Mouse (Mus musculus) adrenal gland, adult 2 months (tissue): Measurements from ENCODE around the gene Smarcd3. TPM values are rescaled to one million over a fixed set of nuclear protein-coding genes. Genes with fewer than 3 reads are reported as not detected.
"Not testable (repeated sequence)": the region's sequence is repeated elsewhere in the genome, so short reads cannot be mapped to it uniquely, and the experiment has no call there.

Source experiments
- DNase-seq: peaks from one replicate; pipeline ENCODE4 v3.0.0; 2021
- microRNA-seq, 2 experiments: library from miRNA; unstranded; fragments of <30 nt; microRNA quantifications; one replicate each; pipeline ENCODE4 v1.2.0; 2021
- polyA plus RNA-seq: library from polyadenylated mRNA; depleted of rRNA; stranded (reverse); fragments of >200 nt; gene quantifications from 2 replicates; pipeline ENCODE4 v1.2.3, GENCODE M21; 2012; rRNA removed
- total RNA-seq, 2 experiments: library from RNA; stranded (reverse); gene quantifications; 2 replicates each; pipeline ENCODE4 v1.2.3; 2021

Gene Smarcd3
- total and polyA plus RNA-seq, 3 experiments: 14.2 to 53.1 (median 25.0) TPM

DNA sequence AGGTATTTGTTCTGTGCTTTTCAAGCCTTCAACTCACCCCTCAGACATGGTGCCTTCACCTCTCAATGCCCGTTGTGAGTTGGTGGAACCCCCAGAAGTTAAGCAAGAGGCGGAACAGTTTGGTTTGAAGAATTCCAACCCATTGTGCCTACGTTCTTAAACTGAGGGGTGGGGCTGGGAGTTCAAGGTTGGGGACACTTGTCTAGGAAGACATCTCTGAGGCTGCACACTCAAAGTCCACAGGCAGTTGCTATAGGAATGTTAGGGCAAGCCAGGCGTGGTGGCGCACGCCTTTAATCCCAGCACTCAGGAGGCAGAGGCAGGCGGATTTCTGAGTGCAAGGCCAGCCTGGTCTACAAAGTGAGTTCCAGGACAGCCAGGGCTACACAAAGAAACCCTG lies 68.9 kb downstream of the Smarcd3 start:
- DNase-seq: not testable (repeated sequence)

DNA sequence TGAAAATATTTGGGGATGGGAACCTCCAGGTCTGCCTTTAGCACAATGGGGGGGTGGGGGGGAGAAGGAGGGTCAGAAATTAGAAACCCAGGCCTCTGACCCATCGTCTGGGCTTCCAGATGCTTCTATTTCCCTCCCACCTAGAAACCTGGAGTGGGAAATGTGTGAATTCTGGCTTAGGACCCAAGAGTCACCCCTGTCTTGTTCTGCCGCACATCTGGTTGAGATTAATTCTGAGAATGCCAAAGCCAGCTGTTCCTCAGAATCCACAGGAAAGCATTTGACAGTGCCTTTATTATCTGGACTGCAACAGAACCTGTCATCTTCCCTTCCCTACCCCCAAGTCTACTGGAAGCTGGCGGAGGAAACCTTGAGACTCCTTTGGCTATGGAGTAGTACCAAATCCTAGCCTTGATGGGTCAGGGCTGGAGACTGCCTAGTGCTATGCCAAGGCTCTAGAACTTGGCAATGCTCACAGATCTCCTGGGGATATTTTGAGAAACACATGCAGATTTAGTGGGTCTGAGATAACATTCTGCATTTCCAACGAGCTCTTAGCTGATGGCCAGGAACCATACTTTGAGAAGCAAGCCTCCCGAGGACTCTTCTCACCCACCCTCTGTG lies 70.5 kb downstream of the Smarcd3 start:
- no peak for DNase-seq

DNA sequence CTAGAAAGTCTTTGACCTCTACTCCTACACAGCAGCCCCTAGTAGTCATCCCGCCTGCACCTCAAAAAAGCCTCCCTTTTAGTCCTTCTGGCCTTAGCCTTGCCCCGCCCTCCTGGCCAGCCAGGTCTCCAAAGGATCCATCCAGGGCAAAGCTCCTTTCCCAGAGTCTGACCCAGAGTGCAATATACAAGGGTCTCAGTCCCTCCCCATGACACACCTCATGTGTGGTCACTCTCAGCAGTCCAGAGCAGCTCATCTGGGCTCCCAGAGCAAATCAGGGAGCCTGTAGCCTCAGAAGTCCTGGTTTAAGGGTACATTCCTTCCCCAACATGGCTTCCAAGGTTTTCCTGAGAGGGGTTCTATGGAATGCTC lies 72.9 kb downstream of the Smarcd3 start:
- DNase-seq: no peak

DNA sequence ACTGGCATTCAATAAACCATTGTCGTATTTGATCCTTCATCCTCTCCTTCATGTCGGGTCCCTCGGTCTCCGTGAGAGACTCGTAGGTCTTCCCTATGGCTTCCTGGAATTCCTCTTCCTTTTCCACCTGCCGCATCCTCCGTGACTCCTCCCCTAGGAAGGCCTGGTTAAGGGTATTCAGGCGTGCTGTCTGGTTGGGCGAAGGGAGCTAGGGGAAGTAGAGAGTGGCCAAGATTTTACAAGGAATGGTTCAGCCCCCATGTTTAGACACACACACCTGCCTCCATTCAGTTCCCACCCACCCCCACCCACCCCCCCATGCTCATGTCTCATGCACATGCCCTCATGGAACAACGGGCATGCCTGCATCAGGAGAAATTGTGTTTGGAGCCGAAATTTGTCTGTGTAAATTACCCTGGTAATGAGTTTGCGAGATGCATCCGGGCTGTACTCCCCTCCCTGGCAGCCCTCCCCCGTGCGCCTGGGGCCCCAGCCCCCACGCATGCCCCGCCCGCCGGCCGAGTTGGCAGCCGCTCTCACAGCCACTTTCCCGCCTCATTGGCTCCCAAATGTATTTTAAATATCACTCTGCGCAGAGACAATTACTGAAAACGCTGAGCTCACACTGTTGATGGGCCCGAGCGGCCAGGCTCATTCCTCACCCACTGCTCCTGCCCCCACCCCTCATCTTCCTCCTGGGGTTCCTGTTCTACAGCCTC lies 73.5 kb downstream of the Smarcd3 start:
- DNase-seq: no peak

DNA sequence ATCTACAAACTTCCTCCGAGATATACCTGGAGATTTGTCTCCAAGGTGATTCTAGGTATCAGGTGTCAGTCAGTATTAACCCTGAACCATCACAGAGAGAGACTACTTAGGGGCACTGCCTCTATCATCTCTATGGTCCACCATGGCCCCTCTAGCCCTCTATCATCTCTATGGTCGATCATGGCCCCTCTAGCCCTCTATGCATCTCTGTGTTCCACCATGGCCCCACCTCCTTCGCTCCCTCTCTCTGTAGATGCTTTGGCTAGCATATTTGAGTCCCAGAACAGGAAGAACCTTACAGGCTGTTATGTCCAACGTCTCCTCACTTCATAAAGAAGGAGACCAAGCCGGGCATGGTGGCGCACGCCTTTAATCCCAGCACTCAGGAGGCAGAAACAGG lies 81.6 kb downstream of the Smarcd3 start:
- DNase-seq: no peak

DNA sequence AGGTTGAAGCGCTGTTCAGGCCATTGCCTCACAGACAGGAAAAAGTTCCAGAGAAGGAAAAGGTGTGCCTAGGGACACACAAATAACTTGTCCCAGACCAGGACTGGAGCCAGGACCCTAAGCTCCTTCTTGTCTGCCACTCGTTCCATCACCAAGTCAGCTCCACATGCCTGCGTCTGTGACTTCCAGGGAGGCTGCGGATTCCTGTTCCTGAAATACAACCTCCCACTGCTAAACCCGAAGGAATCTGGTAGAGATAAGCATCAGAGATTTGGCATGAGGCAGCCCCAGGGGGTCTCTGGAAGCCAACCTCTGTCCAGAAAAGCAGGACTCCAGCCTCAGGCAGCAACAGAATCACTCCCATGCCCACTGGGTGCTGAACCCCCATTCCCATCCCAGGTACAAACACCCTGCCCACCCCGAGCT lies 83.1 kb downstream of the Smarcd3 start:
- no peak for DNase-seq

Small RNAs within 50 kb of the gene (microRNA-seq; reads per million reads assigned to microRNA genes)
- 1,002 to 1,630 reads per million in 2 experiments for gene Mir671

Other genes with a start within 250 kb of the Smarcd3 start
- gene Atg9b, start 232.3 kb downstream of the Smarcd3 start, total RNA-seq: 1 to 10 TPM; 1.5 to 1.7 TPM
- gene Atg9b, start 232.3 kb downstream of the Smarcd3 start, polyA plus RNA-seq: 7.5 and 11.6 TPM in 2 replicates
- 10 to 100 TPM; 63.6 to 69.8 TPM for gene Abcb8, start 230.7 kb downstream of the Smarcd3 start, total RNA-seq
- 165 and 174 TPM in 2 replicates for gene Abcb8, start 230.7 kb downstream of the Smarcd3 start, polyA plus RNA-seq
- gene Asic3, start 211.0 kb downstream of the Smarcd3 start, total RNA-seq: under 1 TPM in 1 of 2 experiments, not detected in 1; 0.48 TPM
- gene Asic3, start 211.0 kb downstream of the Smarcd3 start, polyA plus RNA-seq: 0.74 and 1.2 TPM in 2 replicates
- 10 to 100 TPM; 40.7 to 47.9 TPM for gene Cdk5, start 200.9 kb downstream of the Smarcd3 start, total RNA-seq
- 60.2 and 63.3 TPM in 2 replicates for gene Cdk5, start 200.9 kb downstream of the Smarcd3 start, polyA plus RNA-seq
- gene Slc4a2, start 200.6 kb downstream of the Smarcd3 start, total RNA-seq: 10 to 100 TPM; 58.4 to 63.2 TPM
- 65.9 and 74.0 TPM in 2 replicates for gene Slc4a2, start 200.6 kb downstream of the Smarcd3 start, polyA plus RNA-seq
- gene Fastk, start 179.1 kb downstream of the Smarcd3 start, total RNA-seq: 100 to 1,000 TPM in 1 of 2 experiments, 10 to 100 TPM in 1; 93.4 to 108 TPM
- gene Fastk, start 179.1 kb downstream of the Smarcd3 start, polyA plus RNA-seq: 335 and 350 TPM in 2 replicates
- gene Tmub1, start 176.6 kb downstream of the Smarcd3 start, total RNA-seq: 10 to 100 TPM; 16.7 to 20.5 TPM
- gene Tmub1, start 176.6 kb downstream of the Smarcd3 start, polyA plus RNA-seq: 86.7 and 94.5 TPM in 2 replicates
- 10 to 100 TPM; 78.8 to 89.8 TPM for gene Agap3, start 172.2 kb downstream of the Smarcd3 start, total RNA-seq
- 96.5 and 106 TPM in 2 replicates for gene Agap3, start 172.2 kb downstream of the Smarcd3 start, polyA plus RNA-seq
- gene Gbx1, start 97.2 kb downstream of the Smarcd3 start, total RNA-seq: not detected
- gene Gbx1, start 97.2 kb downstream of the Smarcd3 start, polyA plus RNA-seq: not detected in 2 replicates
- gene Asb10, start 83.4 kb downstream of the Smarcd3 start, total RNA-seq: not detected
- gene Asb10, start 83.4 kb downstream of the Smarcd3 start, polyA plus RNA-seq: 0.30 and 0.76 TPM in 2 replicates
- gene 4931409K22Rik, start 67.6 kb downstream of the Smarcd3 start, total RNA-seq: not detected
- not detected in 2 replicates for gene 4931409K22Rik, start 67.6 kb downstream of the Smarcd3 start, polyA plus RNA-seq
- gene Abcf2, start 46.9 kb downstream of the Smarcd3 start, total RNA-seq: 10 to 100 TPM; 72.0 TPM
- 66.9 and 82.4 TPM in 2 replicates for gene Abcf2, start 46.9 kb downstream of the Smarcd3 start, polyA plus RNA-seq
- gene Chpf2, start 37.7 kb downstream of the Smarcd3 start, total RNA-seq: 10 to 100 TPM; 37.9 to 49.7 TPM
- gene Chpf2, start 37.7 kb downstream of the Smarcd3 start, polyA plus RNA-seq: 60.0 and 76.6 TPM in 2 replicates
- 10 to 100 TPM; 60.7 to 64.1 TPM for gene Nub1, start 61.1 kb upstream of the Smarcd3 start, total RNA-seq
- 46.4 and 55.5 TPM in 2 replicates for gene Nub1, start 61.1 kb upstream of the Smarcd3 start, polyA plus RNA-seq
- gene Wdr86, start 106.3 kb upstream of the Smarcd3 start, total RNA-seq: 1 to 10 TPM in 1 of 2 experiments, under 1 TPM in 1; 0.66 to 1.7 TPM
- 7.4 and 7.6 TPM in 2 replicates for gene Wdr86, start 106.3 kb upstream of the Smarcd3 start, polyA plus RNA-seq
- gene Crygn, start 133.6 kb upstream of the Smarcd3 start, total RNA-seq: 1 to 10 TPM in 1 of 2 experiments, not detected in 1; 3.6 TPM
- not detected in 2 replicates for gene Crygn, start 133.6 kb upstream of the Smarcd3 start, polyA plus RNA-seq
- 10 to 100 TPM; 71.4 to 81.3 TPM for gene Rheb, start 218.2 kb upstream of the Smarcd3 start, total RNA-seq
- gene Rheb, start 218.2 kb upstream of the Smarcd3 start, polyA plus RNA-seq: 28.1 and 29.3 TPM in 2 replicates